Mouse (Mus musculus) liver, embryonic 14.5 days (tissue): ENCODE measurements around the gene Tex50.

Source experiments
- CTCF ChIP-seq: IDR thresholded peaks from 2 replicates; pipeline ENCODE4 v1.5.1; 2016; ENCODE audit warnings: antibody characterized with exemption, low read depth, control low read depth
- EP300 ChIP-seq: IDR thresholded peaks from 2 replicates; pipeline ENCODE4 v1.6.1; 2016; ENCODE audit warnings: antibody characterized with exemption, low read depth

GRCm38 (mm10) chr1:161151098-161151497 is 8.0 kb downstream of the Tex50 start:
- TF ChIP-seq CTCF (no peak), EP300 (no peak)
